Mouse (Mus musculus) heart, embryonic 13.5 days (tissue): ENCODE measurements around the gene Gm20219. TPM values are rescaled to one million over a fixed set of nuclear protein-coding genes. Genes with fewer than 3 reads are reported as not detected.

ENCODE experiments used
- ATAC-seq: fragments of 200-750 bp; cut with Nextera tagmentation; 2 replicates; pipeline ENCODE4 v1.8.0; 2017; ENCODE audit warnings: moderate TSS enrichment; ENCODE audit not compliant: insufficient number of reproducible peaks, low FRiP score, low TSS enrichment; ENCODE audit errors: extremely low read depth
- H3K27ac ChIP-seq: fragments of 300-500 bp; sonication (generic); replicated peaks from 2 replicates; pipeline ENCODE4 v1.5.1; 2015; ENCODE audit warnings: moderate library complexity, mild to moderate bottlenecking, inconsistent platforms
- H3K27me3 ChIP-seq: fragments of 300-500 bp; sonication (generic); replicated peaks from 2 replicates; pipeline ENCODE4 v1.6.1; 2015; ENCODE audit warnings: mild to moderate bottlenecking, inconsistent platforms
- H3K36me3 ChIP-seq: fragments of 300-500 bp; sonication (generic); 2 replicates; pipeline ENCODE4 v1.6.1; 2015; ENCODE audit warnings: mild to moderate bottlenecking, inconsistent platforms
- H3K4me1 ChIP-seq: fragments of 300-500 bp; sonication (generic); 2 replicates; pipeline ENCODE4 v1.6.1; 2015; ENCODE audit warnings: inconsistent platforms
- H3K4me2 ChIP-seq: fragments of 300-500 bp; sonication (generic); 2 replicates; pipeline ENCODE4 v1.6.1; 2015; ENCODE audit warnings: inconsistent platforms, mild to moderate bottlenecking, moderate library complexity
- H3K4me3 ChIP-seq: fragments of 300-500 bp; sonication (generic); 2 replicates; pipeline ENCODE4 v1.5.1; 2015; ENCODE audit warnings: moderate library complexity, mild to moderate bottlenecking, inconsistent platforms
- H3K9ac ChIP-seq: fragments of 300-500 bp; sonication (generic); 2 replicates; pipeline ENCODE4 v1.6.1; 2015; ENCODE audit warnings: inconsistent platforms, mild to moderate bottlenecking, moderate library complexity
- H3K9me3 ChIP-seq: fragments of 300-500 bp; sonication (generic); 2 replicates; pipeline ENCODE4 v1.6.1; 2016; ENCODE audit warnings: inconsistent platforms
- WGBS: fragments of 180-500 bp; shearing (Covaris S2); methylation state at CpG from one replicate; pipeline ENCODE4 v1.1.7; 2015; ENCODE audit warnings: mixed read lengths; 5-methylcytosine and 5-hydroxymethylcytosine counted together
- polyA plus RNA-seq: library from polyadenylated mRNA; unstranded; fragments of >200 nt; fragmentation: Nextera tagmentation; extraction: Ambion mirVana; gene quantifications from 2 replicates; pipeline ENCODE4 v1.2.1, GENCODE M21; 2015

Gm20219 gene
- polyA plus RNA-seq, 1 experiment from 2014 or later = 0.37 TPM

DNA sequence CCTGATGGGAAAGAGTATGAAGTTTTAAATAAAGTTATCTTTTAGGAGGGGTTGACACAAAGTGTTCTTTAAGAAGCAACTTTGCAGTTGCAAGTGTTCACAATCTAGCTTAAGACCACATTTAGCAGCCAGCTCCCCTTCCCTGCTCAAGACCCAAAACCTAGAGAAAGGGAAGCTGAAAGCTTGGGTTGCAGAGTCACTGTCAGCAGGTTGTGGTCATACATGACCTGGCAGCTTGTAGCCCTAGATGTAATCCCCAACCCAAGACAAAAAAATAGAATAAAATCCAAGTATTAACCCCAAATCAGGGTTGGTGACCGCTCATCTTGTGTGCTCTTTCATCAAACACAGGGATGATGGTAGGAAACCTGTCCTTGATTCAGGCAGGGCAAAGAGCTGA lies 28.9 kb upstream of the Gm20219 start:
- ATAC-seq = no peak
- 78% methylated on average over 1 of the region's 1 CpGs for WGBS
- Histone ChIP-seq H3K9ac (peak overlapping the region; percentile 97), H3K4me3 (peak overlapping the region; percentile 94), H3K4me1 (peaks cover 53% of the 10 kb centered on the region), H3K27me3 (no peaks in the 10 kb centered on the region), H3K9me3 (no peaks in the 10 kb centered on the region), H3K36me3 (peaks cover 71% of the 10 kb centered on the region), H3K27ac (peak overlapping the region; percentile 97), H3K4me2 (peak overlapping the region; percentile 93)

DNA sequence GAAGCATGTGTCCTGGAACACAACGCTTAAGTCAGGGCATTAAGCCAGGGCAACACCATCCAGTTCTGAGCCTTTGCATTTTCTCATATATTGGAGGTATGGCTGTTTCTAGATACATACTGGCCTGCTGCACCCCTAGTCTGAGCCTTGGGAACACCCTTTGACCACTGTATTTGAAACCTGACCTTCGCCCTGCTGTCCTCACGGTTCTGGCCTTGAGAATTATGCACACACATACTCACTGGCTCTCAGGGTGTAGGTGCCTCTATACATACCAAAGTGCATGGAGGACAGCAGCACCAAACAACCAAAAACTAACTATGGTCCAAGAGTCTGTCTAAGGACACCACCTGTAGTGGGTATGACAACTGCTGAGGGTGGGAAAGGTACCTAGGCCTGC lies 18.8 kb upstream of the Gm20219 start:
- no peak for ATAC-seq
- Histone ChIP-seq H3K27ac (no peak overlapping the region), H3K9me3 (no peaks in the 10 kb centered on the region), H3K27me3 (no peaks in the 10 kb centered on the region), H3K4me2 (no peak overlapping the region), H3K9ac (no peak overlapping the region), H3K4me3 (no peak overlapping the region), H3K4me1 (0 out of 2 replicates have a peak, but pooled peaks cover 6% of the 10 kb centered on the region), H3K36me3 (peaks cover 95% of the 10 kb centered on the region)
- 93% methylated on average over 3 of the region's 3 CpGs for WGBS

GRCm38 (mm10) chr17:56572154-56572553 lies 18.0 kb upstream of the Gm20219 start:
- Histone ChIP-seq H3K27me3 (no peaks in the 10 kb centered on the region), H3K36me3 (peaks cover 95% of the 10 kb centered on the region), H3K27ac (no peak overlapping the region), H3K4me3 (no peak overlapping the region), H3K4me1 (0 out of 2 replicates have a peak, but pooled peaks cover 6% of the 10 kb centered on the region), H3K9ac (0 out of 2 replicates have a peak overlapping the region, but pooled peaks have one; percentile 21), H3K9me3 (no peaks in the 10 kb centered on the region), H3K4me2 (no peak overlapping the region)
- no peak for ATAC-seq
- 52% methylated on average over 1 of the region's 1 CpGs for WGBS

GRCm38 (mm10) chr17:56570287-56570686 lies 16.1 kb upstream of the Gm20219 start:
- Histone ChIP-seq H3K9ac (no peak overlapping the region), H3K27me3 (no peaks in the 10 kb centered on the region), H3K4me3 (no peak overlapping the region), H3K9me3 (no peaks in the 10 kb centered on the region), H3K36me3 (peaks cover 98% of the 10 kb centered on the region), H3K27ac (no peak overlapping the region), H3K4me2 (no peak overlapping the region), H3K4me1 (0 out of 2 replicates have a peak, but pooled peaks cover 6% of the 10 kb centered on the region)
- WGBS = 91% methylated on average over 4 of the region's 4 CpGs
- no peak for ATAC-seq

- H3K4me2 ChIP-seq = no peak overlapping the region
- no peak overlapping the region for H3K4me3 ChIP-seq
- no peak for ATAC-seq
- H3K4me1 ChIP-seq = 0 out of 2 replicates have a peak, but pooled peaks cover 2% of the 10 kb centered on the region
- H3K27me3 ChIP-seq = no peaks in the 10 kb centered on the region
- no peak overlapping the region for H3K9ac ChIP-seq
- 89% methylated on average over 4 of the region's 4 CpGs for WGBS
- peaks cover 100% of the 10 kb centered on the region for H3K36me3 ChIP-seq
- no peaks in the 10 kb centered on the region for H3K9me3 ChIP-seq
- H3K27ac ChIP-seq = no peak overlapping the region
These were observed 13.2 kb upstream of the Gm20219 start for GRCm38 (mm10) chr17:56567370-56567769.

GRCm38 (mm10) chr17:56566918-56567317 lies 12.7 kb upstream of the Gm20219 start:
- no peaks in the 10 kb centered on the region for H3K27me3 ChIP-seq
- WGBS = 92% methylated on average over 5 of the region's 5 CpGs
- H3K36me3 ChIP-seq = peaks cover 100% of the 10 kb centered on the region
- no peak for ATAC-seq
- no peak overlapping the region for H3K27ac ChIP-seq
- H3K9me3 ChIP-seq = no peaks in the 10 kb centered on the region
- H3K9ac ChIP-seq = no peak overlapping the region
- no peaks in the 10 kb centered on the region for H3K4me1 ChIP-seq
- H3K4me2 ChIP-seq = no peak overlapping the region
- no peak overlapping the region for H3K4me3 ChIP-seq

DNA sequence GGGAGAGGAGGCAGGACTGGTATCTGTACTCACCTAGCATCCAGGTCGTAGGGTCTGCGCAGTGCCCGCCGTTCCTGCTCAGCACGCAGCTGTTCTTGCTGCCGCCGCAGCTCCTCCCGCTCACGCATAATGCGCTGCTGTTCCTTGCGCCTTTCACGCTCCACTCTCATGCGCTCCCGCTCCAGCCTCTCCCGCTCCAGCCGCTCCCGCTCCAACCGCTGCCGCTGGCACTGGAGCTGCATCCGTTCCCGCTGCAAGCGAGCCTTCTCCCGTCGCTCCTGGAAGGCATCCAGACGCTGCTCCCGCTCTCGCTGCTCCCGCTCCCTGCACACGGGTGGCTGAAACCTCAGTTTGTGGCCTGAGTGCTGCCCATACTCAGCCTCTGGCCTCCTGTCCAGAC lies 12.1 kb upstream of the Gm20219 start:
- Histone ChIP-seq H3K9me3 (no peaks in the 10 kb centered on the region), H3K27me3 (no peaks in the 10 kb centered on the region), H3K4me3 (no peak overlapping the region), H3K4me2 (no peak overlapping the region), H3K36me3 (peaks cover 100% of the 10 kb centered on the region), H3K27ac (no peak overlapping the region), H3K4me1 (no peaks in the 10 kb centered on the region), H3K9ac (no peak overlapping the region)
- 89% methylated on average over 29 of the region's 29 CpGs for whole genome bisulfite sequencing
- no peak for ATAC-seq

GRCm38 (mm10) chr17:56561866-56562265 lies 7.7 kb upstream of the Gm20219 start:
- Histone ChIP-seq H3K27ac (no peak overlapping the region), H3K9ac (no peak overlapping the region), H3K9me3 (no peaks in the 10 kb centered on the region), H3K4me2 (no peak overlapping the region), H3K4me3 (no peak overlapping the region), H3K36me3 (peaks cover 63% of the 10 kb centered on the region), H3K4me1 (peaks cover 3% of the 10 kb centered on the region; the same call in 1 of the 2 replicates), H3K27me3 (no peaks in the 10 kb centered on the region)
- 87% methylated on average over 2 of the region's 2 CpGs for WGBS
- no peak for ATAC-seq

GRCm38 (mm10) chr17:56560131-56560530 lies 5.9 kb upstream of the Gm20219 start:
- Histone ChIP-seq H3K27me3 (no peaks in the 10 kb centered on the region), H3K27ac (no peak overlapping the region), H3K9me3 (no peaks in the 10 kb centered on the region), H3K4me3 (no peak overlapping the region), H3K4me2 (no peak overlapping the region), H3K4me1 (peaks cover 3% of the 10 kb centered on the region; the same call in 1 of the 2 replicates), H3K9ac (no peak overlapping the region), H3K36me3 (peaks cover 45% of the 10 kb centered on the region)
- 47% methylated on average over 1 of the region's 1 CpGs for WGBS
- no peak for ATAC-seq

GRCm38 (mm10) chr17:56559386-56559785 lies 5.2 kb upstream of the Gm20219 start:
- H3K36me3 ChIP-seq = peaks cover 38% of the 10 kb centered on the region
- no peak overlapping the region for H3K27ac ChIP-seq
- 56% methylated on average over 3 of the region's 3 CpGs for WGBS
- H3K27me3 ChIP-seq = no peaks in the 10 kb centered on the region
- no peak for ATAC-seq
- no peak overlapping the region for H3K4me2 ChIP-seq
- no peak overlapping the region for H3K9ac ChIP-seq
- H3K4me1 ChIP-seq = peaks cover 3% of the 10 kb centered on the region; the same call in 1 of the 2 replicates
- no peaks in the 10 kb centered on the region for H3K9me3 ChIP-seq
- no peak overlapping the region for H3K4me3 ChIP-seq

DNA sequence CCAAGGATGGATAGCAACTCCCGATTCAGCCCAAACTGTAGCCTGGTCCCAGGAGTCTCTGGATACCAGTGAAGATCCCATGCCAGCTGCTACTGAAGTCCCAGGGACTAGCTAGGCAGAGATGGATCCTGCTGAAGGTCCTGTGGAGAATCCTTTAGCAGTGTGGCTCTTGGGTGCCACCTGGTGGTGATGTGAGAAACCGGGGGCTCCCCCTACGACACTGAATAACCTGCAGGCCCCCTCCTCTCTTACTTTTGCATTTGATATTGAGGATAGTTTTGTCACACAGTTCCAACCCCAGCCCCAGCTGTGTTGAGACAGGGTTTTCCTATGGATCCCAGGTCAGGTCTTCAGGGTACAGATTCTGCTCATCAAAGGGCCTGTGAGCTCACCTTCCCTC lies 4.3 kb upstream of the Gm20219 start:
- H3K4me2 ChIP-seq = no peak overlapping the region
- no peak overlapping the region for H3K4me3 ChIP-seq
- no peaks in the 10 kb centered on the region for H3K9me3 ChIP-seq
- 0 out of 2 replicates have a peak, but pooled peaks cover 5% of the 10 kb centered on the region for H3K27me3 ChIP-seq
- H3K27ac ChIP-seq = no peak overlapping the region
- no peak overlapping the region for H3K9ac ChIP-seq
- no peak for ATAC-seq
- peaks cover 3% of the 10 kb centered on the region; the same call in 1 of the 2 replicates for H3K4me1 ChIP-seq
- 13% methylated on average over 3 of the region's 3 CpGs for WGBS
- peaks cover 29% of the 10 kb centered on the region for H3K36me3 ChIP-seq

GRCm38 (mm10) chr17:56552781-56553363 lies 1.3 kb downstream of the Gm20219 start:
- whole genome bisulfite sequencing = 53% methylated on average over 5 of the region's 5 CpGs
- ATAC-seq = no peak
- H3K4me2 ChIP-seq = no peak overlapping the region
- no peak overlapping the region for H3K4me3 ChIP-seq
- no peak overlapping the region for H3K27ac ChIP-seq
- 0 out of 2 replicates have a peak, but pooled peaks cover 5% of the 10 kb centered on the region for H3K27me3 ChIP-seq
- no peaks in the 10 kb centered on the region for H3K9me3 ChIP-seq
- H3K4me1 ChIP-seq = no peaks in the 10 kb centered on the region
- no peak overlapping the region for H3K9ac ChIP-seq
- H3K36me3 ChIP-seq = no peaks in the 10 kb centered on the region
